Mouse (Mus musculus) limb, embryonic 13.5 days (tissue): ENCODE data around the gene Lyst. TPM values are rescaled to one million over a fixed set of nuclear protein-coding genes. Genes with fewer than 3 reads are reported as not detected.
"Not testable (repeated sequence)": the region's sequence is repeated elsewhere in the genome, so short reads cannot be mapped to it uniquely, and the experiment has no call there.

Experiments used
- ATAC-seq: fragments of 200-750 bp; cut with Nextera tagmentation; 2 replicates; pipeline ENCODE4 v1.8.0; 2017; ENCODE audit warnings: low read depth, moderate number of reproducible peaks, moderate TSS enrichment; ENCODE audit not compliant: low FRiP score
- H3K27ac ChIP-seq: fragments of 300-500 bp; sonication (generic); 2 replicates; pipeline ENCODE4 v1.5.1; 2015; ENCODE audit warnings: inconsistent platforms, mild to moderate bottlenecking, moderate library complexity
- H3K27me3 ChIP-seq: fragments of 300-500 bp; sonication (generic); 2 replicates; pipeline ENCODE4 v1.6.1; 2015; ENCODE audit warnings: mild to moderate bottlenecking, inconsistent platforms
- H3K36me3 ChIP-seq: fragments of 300-500 bp; sonication (generic); 2 replicates; pipeline ENCODE4 v1.6.1; 2015; ENCODE audit warnings: inconsistent platforms, mild to moderate bottlenecking, moderate library complexity
- H3K4me1 ChIP-seq: fragments of 300-500 bp; sonication (generic); 2 replicates; pipeline ENCODE4 v1.6.1; 2015; ENCODE audit warnings: inconsistent platforms
- H3K4me2 ChIP-seq: fragments of 300-500 bp; sonication (generic); replicated peaks from 2 replicates; pipeline ENCODE4 v1.6.1; 2015; ENCODE audit warnings: inconsistent platforms, mild to moderate bottlenecking, moderate library complexity
- H3K4me3 ChIP-seq: fragments of 300-500 bp; sonication (generic); 2 replicates; pipeline ENCODE4 v1.5.1; 2015; ENCODE audit warnings: moderate library complexity, mild to moderate bottlenecking, inconsistent platforms
- H3K9ac ChIP-seq: fragments of 300-500 bp; sonication (generic); 2 replicates; pipeline ENCODE4 v1.6.1; 2015; ENCODE audit warnings: mild to moderate bottlenecking, inconsistent platforms
- H3K9me3 ChIP-seq: fragments of 300-500 bp; sonication (generic); 2 replicates; pipeline ENCODE4 v1.6.1; 2016; ENCODE audit warnings: inconsistent platforms
- WGBS: fragments of 180-500 bp; shearing (Covaris S2); methylation state at CpG from one replicate; pipeline ENCODE4 v1.1.7; 2015; 5-methylcytosine and 5-hydroxymethylcytosine counted together
- polyA plus RNA-seq: library from polyadenylated mRNA; unstranded; fragments of >200 nt; fragmentation: Nextera tagmentation; extraction: Ambion mirVana; gene quantifications from 2 replicates; pipeline ENCODE4 v1.2.1, GENCODE M21; 2015

Lyst gene
- polyA plus RNA-seq, result 2.8 and 3.0 TPM in 2 replicates

- no peaks in the 10 kb centered on the region for H3K9me3 ChIP-seq
- peak within 1 kb of the TSS; percentile 93 for H3K4me2 ChIP-seq
- H3K36me3 ChIP-seq, result no peaks in the 10 kb centered on the region
- H3K4me1 ChIP-seq, result peaks cover 7% of the 10 kb centered on the region
- H3K4me3 ChIP-seq, result peak within 1 kb of the TSS; percentile 78
- H3K27ac ChIP-seq, result peak within 1 kb of the TSS; percentile 48; the same call in 1 of the 2 replicates
- H3K9ac ChIP-seq, result peak within 1 kb of the TSS; percentile 78
- ATAC-seq, result peak; percentile 99
- no peaks in the 10 kb centered on the region for H3K27me3 ChIP-seq
- WGBS, result under 1% methylated on average over 83 of the region's 88 CpGs
Measured at GRCm38 (mm10) chr13:13590048-13591011, at the start of gene Lyst. Gene Lyst, plus strand, starts transcription at chr13:13590397.

GRCm38 (mm10) chr13:13543073-13543472 is 47.1 kb upstream of the Lyst start:
- not testable (repeated sequence) for H3K4me3 ChIP-seq, H3K9ac ChIP-seq, H3K36me3 ChIP-seq, H3K4me2 ChIP-seq, H3K27ac ChIP-seq, H3K4me1 ChIP-seq, ATAC-seq, H3K27me3 ChIP-seq, H3K9me3 ChIP-seq
- WGBS, result 94% methylated on average over 10 of the region's 10 CpGs

- H3K9me3 ChIP-seq, result 0 out of 2 replicates have a peak, but pooled peaks cover 5% of the 10 kb centered on the region
- no peak overlapping the region for H3K4me3 ChIP-seq
- 59% methylated on average over 3 of the region's 3 CpGs for WGBS
- no peak for ATAC-seq
- no peak overlapping the region for H3K9ac ChIP-seq
- no peaks in the 10 kb centered on the region for H3K4me1 ChIP-seq
- no peak overlapping the region for H3K27ac ChIP-seq
- no peaks in the 10 kb centered on the region for H3K36me3 ChIP-seq
- no peak overlapping the region for H3K4me2 ChIP-seq
- H3K27me3 ChIP-seq, result no peaks in the 10 kb centered on the region
Measured at GRCm38 (mm10) chr13:13546792-13547191, 43.4 kb upstream of the Lyst start.

- H3K4me1 ChIP-seq, result no peaks in the 10 kb centered on the region
- H3K27ac ChIP-seq, result no peak overlapping the region
- H3K4me3 ChIP-seq, result no peak overlapping the region
- H3K9ac ChIP-seq, result no peak overlapping the region
- 86% methylated on average over 4 of the region's 4 CpGs for WGBS
- no peak for ATAC-seq
- H3K4me2 ChIP-seq, result no peak overlapping the region
- 0 out of 2 replicates have a peak, but pooled peaks cover 5% of the 10 kb centered on the region for H3K9me3 ChIP-seq
- H3K27me3 ChIP-seq, result no peaks in the 10 kb centered on the region
- H3K36me3 ChIP-seq, result no peaks in the 10 kb centered on the region
Measured at GRCm38 (mm10) chr13:13547889-13548288, 42.3 kb upstream of the Lyst start.

GRCm38 (mm10) chr13:13548431-13549190 is 41.6 kb upstream of the Lyst start:
- Histone ChIP-seq H3K4me1 (no peaks in the 10 kb centered on the region), H3K9me3 (0 out of 2 replicates have a peak, but pooled peaks cover 5% of the 10 kb centered on the region), H3K36me3 (no peaks in the 10 kb centered on the region), H3K27ac (no peak overlapping the region), H3K27me3 (no peaks in the 10 kb centered on the region), H3K4me3 (no peak overlapping the region), H3K9ac (no peak overlapping the region), H3K4me2 (no peak overlapping the region)
- ATAC-seq, result no peak
- 83% methylated on average over 6 of the region's 6 CpGs for WGBS

- H3K36me3 ChIP-seq, result no peaks in the 10 kb centered on the region
- H3K4me3 ChIP-seq, result no peak overlapping the region
- H3K4me2 ChIP-seq, result no peak overlapping the region
- ATAC-seq, result no peak
- H3K9ac ChIP-seq, result no peak overlapping the region
- H3K27me3 ChIP-seq, result no peaks in the 10 kb centered on the region
- WGBS, result 68% methylated on average over 9 of the region's 9 CpGs
- no peaks in the 10 kb centered on the region for H3K9me3 ChIP-seq
- no peaks in the 10 kb centered on the region for H3K4me1 ChIP-seq
- no peak overlapping the region for H3K27ac ChIP-seq
Measured at GRCm38 (mm10) chr13:13549687-13550660, 40.2 kb upstream of the Lyst start.

GRCm38 (mm10) chr13:13552020-13552419 is 38.2 kb upstream of the Lyst start:
- Histone ChIP-seq H3K4me1 (no peaks in the 10 kb centered on the region), H3K4me2 (no peak overlapping the region), H3K9me3 (no peaks in the 10 kb centered on the region), H3K4me3 (no peak overlapping the region), H3K27me3 (no peaks in the 10 kb centered on the region), H3K9ac (no peak overlapping the region), H3K36me3 (no peaks in the 10 kb centered on the region), H3K27ac (no peak overlapping the region)
- no peak for ATAC-seq
- 50% methylated on average over 3 of the region's 3 CpGs for WGBS

GRCm38 (mm10) chr13:13553660-13554059 is 36.5 kb upstream of the Lyst start:
- Histone ChIP-seq H3K9me3 (no peaks in the 10 kb centered on the region), H3K4me2 (no peak overlapping the region), H3K4me1 (no peaks in the 10 kb centered on the region), H3K9ac (no peak overlapping the region), H3K4me3 (no peak overlapping the region), H3K27ac (no peak overlapping the region), H3K27me3 (no peaks in the 10 kb centered on the region), H3K36me3 (no peaks in the 10 kb centered on the region)
- 58% methylated on average over 1 of the region's 1 CpGs for WGBS
- no peak for ATAC-seq

GRCm38 (mm10) chr13:13555196-13555595 is 35.0 kb upstream of the Lyst start:
- H3K4me2 ChIP-seq, result no peak overlapping the region
- no peak overlapping the region for H3K27ac ChIP-seq
- no peaks in the 10 kb centered on the region for H3K9me3 ChIP-seq
- ATAC-seq, result no peak
- H3K36me3 ChIP-seq, result no peaks in the 10 kb centered on the region
- no peaks in the 10 kb centered on the region for H3K4me1 ChIP-seq
- no peak overlapping the region for H3K9ac ChIP-seq
- no peaks in the 10 kb centered on the region for H3K27me3 ChIP-seq
- H3K4me3 ChIP-seq, result no peak overlapping the region
- 89% methylated on average over 3 of the region's 3 CpGs for WGBS

GRCm38 (mm10) chr13:13557001-13557743 is 33.0 kb upstream of the Lyst start:
- H3K27me3 ChIP-seq, result no peaks in the 10 kb centered on the region
- H3K4me3 ChIP-seq, result no peak overlapping the region
- no peak overlapping the region for H3K4me2 ChIP-seq
- H3K9ac ChIP-seq, result no peak overlapping the region
- WGBS, result 76% methylated on average over 5 of the region's 5 CpGs
- no peak for ATAC-seq
- H3K9me3 ChIP-seq, result no peaks in the 10 kb centered on the region
- no peaks in the 10 kb centered on the region for H3K4me1 ChIP-seq
- H3K36me3 ChIP-seq, result no peaks in the 10 kb centered on the region
- H3K27ac ChIP-seq, result no peak overlapping the region

GRCm38 (mm10) chr13:13558251-13558650 is 31.9 kb upstream of the Lyst start:
- no peak for ATAC-seq
- 75% methylated on average over 2 of the region's 2 CpGs for WGBS
- Histone ChIP-seq H3K27ac (no peak overlapping the region), H3K36me3 (no peaks in the 10 kb centered on the region), H3K9me3 (no peaks in the 10 kb centered on the region), H3K4me1 (no peaks in the 10 kb centered on the region), H3K27me3 (no peaks in the 10 kb centered on the region), H3K4me2 (no peak overlapping the region), H3K9ac (no peak overlapping the region), H3K4me3 (no peak overlapping the region)
